Mouse (Mus musculus): Measurements from ENCODE around the gene Rtf1. TPM values are rescaled to one million over a fixed set of nuclear protein-coding genes. Genes with fewer than 3 reads are reported as not detected.

Rtf1 gene
- polyA plus RNA-seq, 1 experiment from 2014 or later = 62.3 TPM

- H3K27ac ChIP-seq = no peak within 1 kb of the TSS
- peak within 1 kb of the TSS; percentile 48 for H3K4me3 ChIP-seq
- ATAC-seq (replicated peaks) = peak; percentile 66
- no peaks in the 10 kb centered on the region for H3K9me3 ChIP-seq
- WGBS = under 1% methylated on average over 44 of the region's 53 CpGs
- H3K27me3 ChIP-seq (replicated peaks) = peaks cover 59% of the 10 kb centered on the region
- peak within 1 kb of the TSS; percentile 32; the same call in 1 of the 2 replicates for H3K9ac ChIP-seq
- no peaks in the 10 kb centered on the region for H3K36me3 ChIP-seq (replicated peaks)
- peak within 1 kb of the TSS; percentile 86 for H3K4me2 ChIP-seq
- peaks cover 34% of the 10 kb centered on the region for H3K4me1 ChIP-seq
Measured at GRCm38 (mm10) chr2:119741581-119742411, 66.9 kb downstream of the Rtf1 start, which contains the start of gene Itpka. Itpka (plus strand) TSS chr2:119742337.

- WGBS = under 1% methylated on average over 69 of the region's 70 CpGs
- ATAC-seq (replicated peaks) = peak; percentile 48
- Histone ChIP-seq H3K4me3 (peak overlapping the region; percentile 48), H3K9ac (peak overlapping the region; percentile 32; the same call in 1 of the 2 replicates), H3K27ac (no peak overlapping the region), H3K9me3 (no peaks in the 10 kb centered on the region), H3K27me3 (replicated peaks) (peaks cover 55% of the 10 kb centered on the region), H3K4me2 (peak overlapping the region; percentile 86), H3K36me3 (replicated peaks) (no peaks in the 10 kb centered on the region), H3K4me1 (peaks cover 34% of the 10 kb centered on the region)
Measured at GRCm38 (mm10) chr2:119742461-119743175, 67.8 kb downstream of the Rtf1 start.

GRCm38 (mm10) chr2:119743176-119743807 lies 68.4 kb downstream of the Rtf1 start:
- Histone ChIP-seq H3K36me3 (replicated peaks) (no peaks in the 10 kb centered on the region), H3K4me2 (peak overlapping the region; percentile 86), H3K4me1 (peaks cover 34% of the 10 kb centered on the region), H3K27ac (no peak overlapping the region), H3K4me3 (peak overlapping the region; percentile 48), H3K9ac (no peak overlapping the region; the same call in 1 of the 2 replicates), H3K9me3 (no peaks in the 10 kb centered on the region), H3K27me3 (replicated peaks) (peaks cover 57% of the 10 kb centered on the region)
- 7% methylated on average over 26 of the region's 31 CpGs for WGBS
- 0 out of 2 replicates have a peak, but pooled peaks have one; percentile 18 for ATAC-seq (replicated peaks)

GRCm38 (mm10) chr2:119743808-119744162 lies 68.9 kb downstream of the Rtf1 start:
- H3K4me2 ChIP-seq = peak overlapping the region; percentile 33
- ATAC-seq (replicated peaks) = no peak

GRCm38 (mm10) chr2:119744163-119745111 lies 69.6 kb downstream of the Rtf1 start:
- no peak for ATAC-seq (replicated peaks)
- H3K27me3 ChIP-seq (replicated peaks) = peaks cover 60% of the 10 kb centered on the region

More at GRCm38 (mm10) chr2:119743808-119744162, 68.9 kb downstream of the Rtf1 start:
- WGBS = 3% methylated on average over 22 of the region's 22 CpGs
- Histone ChIP-seq H3K27ac (no peak overlapping the region), H3K9ac (no peak overlapping the region), H3K9me3 (no peaks in the 10 kb centered on the region), H3K4me3 (peak overlapping the region; percentile 48; the same call in 1 of the 2 replicates), H3K36me3 (replicated peaks) (no peaks in the 10 kb centered on the region), H3K27me3 (replicated peaks) (peaks cover 57% of the 10 kb centered on the region), H3K4me1 (peaks cover 34% of the 10 kb centered on the region)

GRCm38 (mm10) chr2:119745281-119745680 lies 70.4 kb downstream of the Rtf1 start:
- H3K4me1 ChIP-seq = peaks cover 34% of the 10 kb centered on the region
- H3K27ac ChIP-seq = no peak overlapping the region
- 5% methylated on average over 1 of the region's 1 CpGs for WGBS
- no peak overlapping the region for H3K4me3 ChIP-seq
- peaks cover 62% of the 10 kb centered on the region for H3K27me3 ChIP-seq (replicated peaks)
- no peak for ATAC-seq (replicated peaks)
- H3K9ac ChIP-seq = no peak overlapping the region
- no peaks in the 10 kb centered on the region for H3K9me3 ChIP-seq
- H3K36me3 ChIP-seq (replicated peaks) = no peaks in the 10 kb centered on the region
- H3K4me2 ChIP-seq = no peak overlapping the region

More at GRCm38 (mm10) chr2:119744163-119745111, 69.6 kb downstream of the Rtf1 start:
- H3K4me2 ChIP-seq = peak overlapping the region; percentile 33
- H3K36me3 ChIP-seq (replicated peaks) = no peaks in the 10 kb centered on the region
- no peak overlapping the region; the same call in 1 of the 2 replicates for H3K9ac ChIP-seq
- no peak overlapping the region for H3K27ac ChIP-seq
- H3K4me3 ChIP-seq = 0 out of 2 replicates have a peak overlapping the region, but pooled peaks have one; percentile 9
- peaks cover 34% of the 10 kb centered on the region for H3K4me1 ChIP-seq
- WGBS = 3% methylated on average over 46 of the region's 46 CpGs
- H3K9me3 ChIP-seq = no peaks in the 10 kb centered on the region

GRCm38 (mm10) chr2:119747554-119747953 lies 72.7 kb downstream of the Rtf1 start:
- no peaks in the 10 kb centered on the region for H3K36me3 ChIP-seq (replicated peaks)
- H3K27ac ChIP-seq = no peak overlapping the region
- ATAC-seq (replicated peaks) = no peak
- H3K27me3 ChIP-seq (replicated peaks) = peaks cover 47% of the 10 kb centered on the region
- H3K9me3 ChIP-seq = no peaks in the 10 kb centered on the region
- no peak overlapping the region for H3K4me3 ChIP-seq
- H3K4me2 ChIP-seq = no peak overlapping the region
- no peak overlapping the region for H3K9ac ChIP-seq
- 83% methylated on average over 7 of the region's 7 CpGs for WGBS
- H3K4me1 ChIP-seq = peaks cover 21% of the 10 kb centered on the region

- Histone ChIP-seq H3K27ac (no peak overlapping the region), H3K4me2 (no peak overlapping the region), H3K9me3 (no peaks in the 10 kb centered on the region), H3K36me3 (replicated peaks) (no peaks in the 10 kb centered on the region), H3K27me3 (replicated peaks) (peaks cover 29% of the 10 kb centered on the region), H3K4me1 (peaks cover 9% of the 10 kb centered on the region), H3K4me3 (no peak overlapping the region), H3K9ac (no peak overlapping the region)
- 77% methylated on average over 13 of the region's 13 CpGs for WGBS
- no peak for ATAC-seq (replicated peaks)
Measured at GRCm38 (mm10) chr2:119749260-119749659, 74.4 kb downstream of the Rtf1 start.

GRCm38 (mm10) chr2:119757601-119758100 lies 82.8 kb downstream of the Rtf1 start:
- Histone ChIP-seq H3K9me3 (no peaks in the 10 kb centered on the region), H3K4me1 (peaks cover 15% of the 10 kb centered on the region), H3K4me3 (peak overlapping the region; percentile 67), H3K27me3 (replicated peaks) (peaks cover 38% of the 10 kb centered on the region), H3K9ac (peak overlapping the region; percentile 50), H3K4me2 (peak overlapping the region; percentile 98), H3K36me3 (replicated peaks) (no peaks in the 10 kb centered on the region), H3K27ac (no peak overlapping the region)
- WGBS = 2% methylated on average over 22 of the region's 31 CpGs
- peak; percentile 69 for ATAC-seq (replicated peaks)

GRCm38 (mm10) chr2:119758101-119758843 lies 83.4 kb downstream of the Rtf1 start:
- Histone ChIP-seq H3K27me3 (replicated peaks) (peaks cover 38% of the 10 kb centered on the region), H3K4me1 (peaks cover 15% of the 10 kb centered on the region), H3K4me2 (peak overlapping the region; percentile 98), H3K9me3 (no peaks in the 10 kb centered on the region), H3K9ac (peak overlapping the region; percentile 50), H3K27ac (no peak overlapping the region), H3K36me3 (replicated peaks) (no peaks in the 10 kb centered on the region), H3K4me3 (peak overlapping the region; percentile 67)
- ATAC-seq (replicated peaks) = peak; percentile 65
- under 1% methylated on average over 69 of the region's 77 CpGs for WGBS

Measured in midbrain, embryonic 15.5 days (tissue).